Mouse (Mus musculus): ENCODE measurements around the gene Fam217a. TPM values are rescaled to one million over a fixed set of nuclear protein-coding genes. Genes with fewer than 3 reads are reported as not detected.
"Not testable (repeated sequence)": the region's sequence is repeated elsewhere in the genome, so short reads cannot be mapped to it uniquely, and the experiment has no call there.

Fam217a gene
- total RNA-seq, 1 experiment from 2014 or later, result not detected

- no peak for ATAC-seq (replicated peaks in 1 of 2; ENCODE audit: insufficient read depth in 1 of 2, low FRiP score in 2 of 2, low TSS enrichment in 1 of 2, low read depth in 1 of 2, poor library complexity in 2 of 2, severe bottlenecking in 2 of 2)
These were observed 47.6 kb downstream of the Fam217a start for GRCm38 (mm10) chr13:34876481-34876880.

- peak; percentile 24 to 35; a peak in 2 of 4 replicates for ATAC-seq (replicated peaks in 1 of 2; ENCODE audit: insufficient read depth in 1 of 2, low FRiP score in 2 of 2, low TSS enrichment in 1 of 2, low read depth in 1 of 2, poor library complexity in 2 of 2, severe bottlenecking in 2 of 2)
These were observed 48.2 kb downstream of the Fam217a start for GRCm38 (mm10) chr13:34875741-34876445.

GRCm38 (mm10) chr13:34875166-34875710, 48.9 kb downstream of the Fam217a start, which contains the start of gene Prpf4b:
TSS of gene Prpf4b (plus strand) at chr13:34875302.
- peak; percentile 63 for ATAC-seq (replicated peaks in 1 of 2; ENCODE audit: insufficient read depth in 1 of 2, low FRiP score in 2 of 2, low TSS enrichment in 1 of 2, low read depth in 1 of 2, poor library complexity in 2 of 2, severe bottlenecking in 2 of 2)

- ATAC-seq (replicated peaks in 1 of 2; ENCODE audit: insufficient read depth in 1 of 2, low FRiP score in 2 of 2, low TSS enrichment in 1 of 2, low read depth in 1 of 2, poor library complexity in 2 of 2, severe bottlenecking in 2 of 2), result not testable (repeated sequence)
These were observed 49.4 kb downstream of the Fam217a start for GRCm38 (mm10) chr13:34874736-34875135.

- ATAC-seq (replicated peaks in 1 of 2; ENCODE audit: insufficient read depth in 1 of 2, low FRiP score in 2 of 2, low TSS enrichment in 1 of 2, low read depth in 1 of 2, poor library complexity in 2 of 2, severe bottlenecking in 2 of 2), result peak; percentile 91 to 92
These were observed 50.1 kb downstream of the Fam217a start for GRCm38 (mm10) chr13:34873801-34874681.

GRCm38 (mm10) chr13:34864420-34865169, 59.5 kb downstream of the Fam217a start:
- peak; percentile 67 to 89 for ATAC-seq (replicated peaks in 1 of 2; ENCODE audit: insufficient read depth in 1 of 2, low FRiP score in 2 of 2, low TSS enrichment in 1 of 2, low read depth in 1 of 2, poor library complexity in 2 of 2, severe bottlenecking in 2 of 2)

GRCm38 (mm10) chr13:34861166-34861565, 62.9 kb downstream of the Fam217a start:
- ATAC-seq (replicated peaks in 1 of 2; ENCODE audit: insufficient read depth in 1 of 2, low FRiP score in 2 of 2, low TSS enrichment in 1 of 2, low read depth in 1 of 2, poor library complexity in 2 of 2, severe bottlenecking in 2 of 2), result not testable (repeated sequence)

Other genes with a start within 250 kb of the Fam217a start
- not detected in 2 replicates for gene Fam50b, start 189.5 kb downstream of the Fam217a start, total RNA-seq (2017)
- 184 and 215 TPM in 2 replicates for gene Prpf4b, start 49.0 kb downstream of the Fam217a start, total RNA-seq (2017)
- gene 4933417A18Rik, start 99 bp upstream of the Fam217a start, total RNA-seq (2017), result not detected in 2 replicates
- not detected in 2 replicates for gene Eci3, start 39.5 kb upstream of the Fam217a start, total RNA-seq (2017)
- 75.4 and 79.4 TPM in 2 replicates for gene Eci2, start 102.8 kb upstream of the Fam217a start, total RNA-seq (2017)